Mouse (Mus musculus): Measurements from ENCODE around the gene Cct8.

- no peak for TF ChIP-seq POLR2A (IDR thresholded peaks at IDR 0.05; ENCODE audit: borderline replicate concordance, insufficient read depth, low read length)
- no peak for TF ChIP-seq CTCF (IDR thresholded peaks at IDR 0.05; ENCODE audit: borderline replicate concordance, insufficient read depth, low read depth, low read length)
Measured at GRCm38 (mm10) chr16:87445528-87445927, 50.1 kb downstream of the Cct8 start.
